Mouse (Mus musculus) retina, postnatal 7 days (tissue): Measurements from ENCODE around the gene Akt3.

Experiments
- DNase-seq: peaks from one replicate; pipeline ENCODE4 v3.0.0-alpha.2; 2012; ENCODE audit warnings: low read depth, low spot score

The Akt3 gene

DNA sequence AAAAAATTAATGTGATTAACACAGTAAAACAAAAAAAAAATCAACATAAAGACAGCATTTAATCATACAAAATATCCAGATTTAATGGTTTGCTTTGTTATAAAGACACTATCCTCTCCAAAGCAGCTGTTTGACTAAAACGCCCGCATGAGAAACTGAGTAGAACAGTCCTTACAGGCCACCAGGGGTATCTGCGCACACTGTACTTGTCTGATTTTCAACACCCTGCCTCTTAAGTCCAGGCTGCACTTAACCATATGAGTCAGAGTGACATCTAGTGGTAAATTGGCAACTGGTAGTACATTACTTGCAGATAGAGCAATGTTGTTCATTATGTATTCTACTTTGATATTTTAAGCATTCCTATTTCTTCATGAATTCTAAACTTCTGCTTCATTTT lies 69.3 kb downstream of the Akt3 start:
- peak; percentile 53 for DNase-seq

DNA sequence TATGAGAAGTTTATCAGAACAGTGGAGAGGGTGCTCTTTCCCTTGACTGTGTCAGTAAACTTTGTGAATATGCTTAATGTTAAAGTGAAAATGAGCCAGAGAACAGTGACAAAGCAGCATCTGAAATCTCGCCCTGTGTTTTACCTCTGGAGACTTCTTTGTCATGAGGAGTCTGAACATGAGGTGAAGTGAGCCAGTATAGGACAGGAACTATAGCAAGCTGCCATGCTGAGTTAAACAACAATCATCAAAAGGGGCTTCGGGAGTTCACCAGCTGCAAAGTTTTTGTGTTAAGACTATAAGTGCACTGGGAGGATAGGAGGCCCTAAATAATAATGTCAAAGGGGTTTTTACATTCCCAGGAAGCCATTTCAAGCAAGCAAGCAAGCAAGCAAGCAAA lies 71.3 kb downstream of the Akt3 start:
- DNase-seq, result no peak

DNA sequence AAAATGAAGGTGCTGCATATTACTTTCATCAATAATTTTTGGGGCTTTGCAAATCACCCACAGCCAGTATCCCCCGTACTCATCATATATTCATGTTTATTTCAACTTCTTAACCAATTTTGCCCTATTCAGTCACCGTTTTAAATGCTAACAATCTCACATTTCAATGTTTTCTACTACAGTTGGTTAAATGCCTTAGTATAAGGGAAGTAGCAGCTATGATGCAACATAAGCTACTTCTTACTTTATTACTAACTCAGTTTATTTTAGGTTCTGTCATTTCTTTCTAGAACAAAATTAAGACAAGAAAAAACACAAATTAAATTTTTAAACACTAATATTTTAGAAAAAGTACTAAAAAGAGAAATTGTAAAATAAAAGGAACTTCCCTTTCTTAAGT lies 78.4 kb downstream of the Akt3 start:
- no peak for DNase-seq

DNA sequence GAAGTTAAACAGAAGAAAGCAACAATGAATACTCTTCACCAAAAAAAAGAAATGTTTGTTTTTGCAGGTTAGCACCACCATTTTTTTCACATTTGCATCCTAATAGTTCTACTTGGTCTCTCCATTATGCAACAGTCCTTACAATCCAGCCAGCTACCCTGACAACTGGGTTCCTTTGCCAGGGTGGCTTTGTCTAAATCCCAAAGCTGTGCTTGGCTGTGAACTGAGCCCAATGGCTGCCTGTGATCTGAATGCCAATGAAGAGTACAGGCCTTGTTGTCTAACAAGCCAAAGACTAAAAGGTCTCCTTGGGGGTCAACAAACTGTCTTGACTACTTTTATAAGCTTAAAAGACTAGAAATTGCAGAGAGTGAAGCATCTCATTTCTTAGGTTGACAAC lies 82.6 kb downstream of the Akt3 start:
- no peak for DNase-seq

DNA sequence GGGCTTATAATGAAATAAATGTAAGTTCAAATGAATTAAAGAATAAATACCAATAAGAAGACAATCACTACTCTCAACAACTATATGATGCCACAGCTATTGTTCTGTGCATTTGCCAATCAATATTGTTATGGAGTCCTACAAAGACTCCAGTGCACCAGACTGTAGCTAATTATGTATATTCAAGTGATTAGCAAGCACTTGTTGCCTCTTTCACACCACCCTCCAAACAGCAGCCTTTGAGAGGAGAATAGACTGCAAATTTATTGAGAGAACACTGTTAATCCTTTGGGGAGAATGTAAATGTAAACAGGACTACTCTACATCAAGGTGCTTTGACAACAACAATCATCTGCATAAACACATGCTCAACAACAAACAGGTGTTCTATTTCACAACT lies 86.7 kb downstream of the Akt3 start:
- DNase-seq, result no peak

DNA sequence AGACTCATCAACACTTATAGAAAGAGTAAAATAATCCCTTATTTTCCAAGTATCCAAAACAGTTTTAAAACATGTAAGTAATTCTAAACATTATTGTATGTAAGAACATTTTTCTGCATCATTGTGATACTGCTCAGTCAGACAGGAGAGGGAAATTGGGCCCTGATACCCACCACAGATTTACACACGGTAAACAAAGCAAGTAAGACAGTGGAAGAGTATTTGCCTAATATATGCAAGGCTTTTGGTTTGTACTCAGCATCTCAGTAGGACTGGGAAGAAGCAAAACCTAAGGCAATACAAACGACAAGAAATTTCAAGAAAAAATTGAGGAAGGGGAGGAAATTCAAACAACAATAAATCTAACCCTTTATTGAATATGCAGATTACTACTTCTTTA lies 92.2 kb downstream of the Akt3 start:
- no peak for DNase-seq

DNA sequence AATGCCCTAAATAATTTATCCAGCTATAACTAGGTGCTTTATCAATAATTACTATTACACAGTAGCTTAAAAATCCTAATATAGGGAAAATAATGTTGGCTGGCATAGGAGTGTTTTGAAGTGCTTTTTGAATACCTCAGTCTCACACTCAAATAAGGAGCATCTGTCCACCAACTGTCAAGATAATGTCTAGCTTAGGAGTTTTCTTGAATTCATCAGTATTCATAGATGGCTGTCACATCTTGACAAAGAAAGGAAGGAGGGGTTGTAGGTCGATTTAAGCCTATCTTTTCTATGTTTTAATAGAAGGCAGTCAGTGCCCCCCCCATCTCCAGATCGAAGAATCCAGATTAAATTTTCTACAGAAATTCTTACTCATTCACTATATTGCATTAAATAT lies 92.7 kb downstream of the Akt3 start:
- DNase-seq, result no peak

DNA sequence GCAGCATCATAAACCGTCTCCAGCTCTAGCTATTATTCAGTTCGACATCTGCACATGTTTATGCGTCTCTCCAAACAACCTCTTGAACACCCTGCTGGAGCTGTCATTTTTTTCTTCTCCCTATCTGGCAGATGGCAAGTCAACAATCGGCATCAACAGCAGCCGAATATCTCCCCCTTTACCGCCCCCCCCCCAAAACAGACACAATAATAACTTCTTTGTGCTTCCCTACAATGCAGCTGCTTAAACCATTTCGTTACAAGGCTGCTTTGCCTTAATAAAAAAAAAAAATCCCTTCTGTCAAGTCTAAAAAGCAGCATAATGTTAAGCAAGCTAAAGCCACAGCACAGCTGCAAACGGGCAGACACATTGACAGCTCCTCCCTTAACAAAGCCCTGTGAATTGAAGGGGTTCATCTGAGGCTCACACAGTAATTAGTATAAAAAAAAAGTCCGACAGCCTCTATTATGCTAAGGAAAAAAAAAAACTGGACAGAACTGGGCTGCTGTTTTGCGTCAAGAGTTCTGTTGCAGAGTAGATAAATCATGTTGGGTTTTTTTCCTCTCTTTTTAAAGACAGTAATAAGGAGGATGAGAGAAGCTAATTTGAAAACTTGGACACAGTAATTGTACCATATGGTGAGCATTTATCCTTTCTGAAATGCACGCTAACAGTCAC lies 107.5 kb downstream of the Akt3 start:
- DNase-seq, result peak; percentile 8

DNA sequence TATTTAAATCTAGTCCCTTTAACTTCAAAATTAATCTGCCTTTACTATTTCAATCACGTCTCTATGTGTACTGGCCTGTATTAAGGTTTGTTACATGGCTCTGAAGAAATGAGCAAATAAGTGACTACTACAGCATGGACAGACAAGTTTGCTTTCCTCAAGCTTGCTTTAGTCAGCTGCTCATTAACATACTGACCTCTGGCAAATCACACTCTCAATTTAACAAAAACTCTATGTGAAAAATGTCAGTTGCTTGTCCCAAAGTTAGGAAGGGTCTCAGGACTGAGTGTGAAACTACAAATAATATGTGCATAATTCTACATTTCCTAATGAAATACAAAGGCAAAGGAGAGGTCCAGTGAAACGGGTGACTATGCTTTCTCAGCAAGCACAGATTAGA lies 109.3 kb downstream of the Akt3 start:
- DNase-seq, result no peak

DNA sequence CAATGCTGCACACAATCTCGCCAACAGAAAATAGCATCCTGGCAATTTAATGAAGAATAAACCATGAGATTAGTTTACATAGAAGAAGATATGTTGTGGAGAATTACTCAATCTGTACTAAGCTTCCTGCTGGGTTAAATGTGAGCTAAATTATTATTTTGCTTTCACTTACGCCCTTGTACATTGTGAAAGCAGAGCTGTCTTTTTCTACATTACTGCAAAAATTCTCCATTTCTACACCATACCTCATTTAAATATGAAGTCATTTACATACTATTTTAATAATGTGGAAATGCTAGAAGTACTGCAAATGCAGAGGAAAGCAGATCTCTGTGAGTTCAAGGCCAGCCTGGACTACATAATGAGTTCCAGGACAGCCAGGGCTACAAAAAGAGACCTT lies 116.5 kb downstream of the Akt3 start:
- no peak for DNase-seq

DNA sequence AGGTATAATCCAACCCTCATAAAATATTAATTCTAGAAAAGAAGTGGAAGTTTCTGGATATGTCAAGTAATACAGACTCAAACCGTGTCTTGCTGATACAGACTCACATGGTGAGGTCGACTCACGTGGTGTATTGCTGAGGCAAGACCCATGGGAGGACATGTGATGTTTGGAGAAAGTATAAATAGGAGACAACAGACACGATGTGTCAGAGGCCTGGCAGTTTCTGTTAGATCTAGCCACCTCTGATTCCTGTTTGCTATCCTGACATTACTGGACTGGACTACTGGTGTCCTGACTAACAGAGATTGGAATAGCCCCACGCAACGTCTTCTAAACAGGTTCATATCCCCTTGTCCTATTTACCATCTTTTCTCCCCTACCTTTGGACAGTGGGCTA lies 118.4 kb downstream of the Akt3 start:
- DNase-seq, result no peak

DNA sequence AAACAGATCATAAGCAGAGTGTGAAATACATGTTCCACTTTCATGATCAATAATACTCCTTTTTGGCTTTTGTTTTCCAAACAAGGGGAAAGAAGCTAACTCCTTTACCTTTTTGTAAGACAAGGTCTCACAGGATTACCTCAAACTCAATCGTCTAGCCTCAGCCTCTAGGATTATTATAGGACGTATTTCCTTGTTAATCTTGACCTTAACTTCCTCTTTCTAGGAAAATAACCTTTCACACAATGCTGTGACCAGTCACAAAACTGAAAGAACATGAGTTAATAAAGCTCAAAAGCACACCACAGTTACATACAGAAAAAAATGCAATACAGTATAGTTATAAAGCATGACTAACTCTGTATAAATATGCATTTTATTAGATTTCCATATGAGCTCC lies 126.5 kb downstream of the Akt3 start:
- DNase-seq, result no peak

DNA sequence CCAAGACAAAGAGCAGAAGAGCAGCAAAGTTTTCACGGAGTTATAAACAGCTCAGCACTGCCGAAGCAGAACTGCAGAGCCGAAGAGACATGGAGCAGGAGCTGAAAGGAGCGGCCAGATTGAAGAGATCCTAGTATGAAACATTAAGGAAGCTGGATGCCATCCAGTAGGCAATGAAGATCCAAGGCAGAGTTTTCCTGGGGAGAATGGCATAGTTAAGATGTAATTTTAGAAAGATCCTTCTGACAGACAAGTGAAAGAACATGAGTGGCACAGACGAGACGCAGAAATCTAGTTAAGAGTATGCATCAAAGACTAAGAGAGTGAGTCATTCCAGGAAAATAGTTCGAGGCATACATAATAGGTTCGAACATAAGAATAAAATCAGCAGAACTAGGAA lies 131.3 kb downstream of the Akt3 start:
- no peak for DNase-seq

DNA sequence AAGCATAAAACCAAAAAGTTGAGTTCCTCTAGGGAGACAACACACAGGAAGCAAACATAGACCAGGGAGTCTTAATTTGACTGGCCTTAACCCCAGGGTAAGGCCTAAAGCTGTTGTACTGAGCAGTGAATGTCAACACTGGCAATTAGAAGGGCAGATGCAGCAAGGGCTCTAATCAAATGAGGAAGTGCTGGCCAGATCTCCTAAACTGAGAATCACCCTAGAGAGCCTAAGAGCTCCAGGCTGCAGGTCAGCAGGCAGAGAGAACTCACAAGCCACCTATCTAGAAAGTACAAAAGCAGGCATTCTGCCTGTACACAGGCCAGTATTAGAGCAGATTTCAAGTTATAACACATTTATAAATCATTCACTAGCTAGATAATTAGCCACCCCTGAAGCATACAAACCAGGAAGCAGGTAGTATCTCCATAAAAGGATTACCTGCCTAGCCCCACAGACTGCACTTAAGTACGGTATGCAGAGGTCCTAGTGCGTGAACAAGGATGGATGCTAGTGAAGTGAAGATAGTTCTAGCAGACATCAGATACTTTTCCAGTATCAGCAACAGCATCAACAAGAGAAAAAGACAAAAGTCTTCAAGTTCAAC lies 147.2 kb downstream of the Akt3 start:
- DNase-seq, result no peak

DNA sequence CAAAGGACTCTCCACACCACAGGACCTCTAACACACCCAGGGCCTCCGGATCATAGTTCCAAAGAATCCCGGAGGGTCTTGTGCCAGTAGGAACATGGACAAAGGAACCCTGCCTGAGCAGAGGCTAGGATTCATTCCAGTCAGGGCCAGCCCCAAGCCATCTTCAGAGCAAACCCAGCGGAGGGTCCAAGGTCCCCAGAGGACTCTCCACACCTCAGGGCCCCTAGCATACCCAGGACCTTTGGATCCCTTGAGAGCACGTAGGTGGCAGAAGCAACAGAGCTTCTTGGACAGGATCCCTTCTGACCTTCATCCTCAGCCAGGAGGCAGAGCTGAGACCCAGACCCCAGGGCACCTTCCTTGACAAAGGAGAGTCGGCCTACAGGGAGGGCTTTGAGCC lies 167.5 kb downstream of the Akt3 start:
- no peak for DNase-seq

DNA sequence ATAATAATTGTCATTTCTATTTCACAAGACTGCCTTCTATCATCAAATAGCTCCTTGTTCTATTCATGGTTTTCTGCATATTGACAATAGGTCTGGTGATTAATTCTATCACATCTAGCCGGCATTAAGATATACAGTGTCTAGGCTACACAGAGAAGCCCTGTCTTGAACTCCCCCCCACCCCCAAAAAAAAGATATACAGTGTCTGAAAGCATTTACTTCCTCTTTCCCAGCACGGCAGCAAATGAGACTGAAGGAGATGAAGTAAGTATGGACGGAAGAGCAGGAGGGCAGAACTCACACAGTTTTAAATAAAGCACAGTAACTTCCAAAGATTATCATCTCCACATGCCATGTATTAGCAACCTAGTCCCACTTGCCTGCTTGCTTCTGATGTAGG lies 168.5 kb downstream of the Akt3 start:
- DNase-seq, result no peak

DNA sequence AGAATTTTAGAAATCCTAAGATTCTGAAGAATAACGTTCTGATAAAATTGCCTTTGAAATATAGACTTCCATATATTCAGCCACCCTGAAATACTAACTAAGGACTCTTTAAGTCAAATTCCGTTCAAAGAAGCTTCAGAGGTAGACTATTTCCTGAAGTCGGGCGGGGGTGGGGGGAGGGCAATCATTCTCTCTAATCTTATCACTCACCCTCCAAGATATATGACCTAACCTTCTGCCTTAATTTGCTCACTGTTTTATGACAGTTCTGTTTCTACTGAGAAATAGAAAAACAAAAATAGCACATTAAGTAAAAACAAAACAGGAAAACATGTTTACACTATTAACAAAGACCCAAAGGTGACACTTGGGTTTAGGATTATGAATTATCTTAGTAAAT lies 169.0 kb downstream of the Akt3 start:
- no peak for DNase-seq

DNA sequence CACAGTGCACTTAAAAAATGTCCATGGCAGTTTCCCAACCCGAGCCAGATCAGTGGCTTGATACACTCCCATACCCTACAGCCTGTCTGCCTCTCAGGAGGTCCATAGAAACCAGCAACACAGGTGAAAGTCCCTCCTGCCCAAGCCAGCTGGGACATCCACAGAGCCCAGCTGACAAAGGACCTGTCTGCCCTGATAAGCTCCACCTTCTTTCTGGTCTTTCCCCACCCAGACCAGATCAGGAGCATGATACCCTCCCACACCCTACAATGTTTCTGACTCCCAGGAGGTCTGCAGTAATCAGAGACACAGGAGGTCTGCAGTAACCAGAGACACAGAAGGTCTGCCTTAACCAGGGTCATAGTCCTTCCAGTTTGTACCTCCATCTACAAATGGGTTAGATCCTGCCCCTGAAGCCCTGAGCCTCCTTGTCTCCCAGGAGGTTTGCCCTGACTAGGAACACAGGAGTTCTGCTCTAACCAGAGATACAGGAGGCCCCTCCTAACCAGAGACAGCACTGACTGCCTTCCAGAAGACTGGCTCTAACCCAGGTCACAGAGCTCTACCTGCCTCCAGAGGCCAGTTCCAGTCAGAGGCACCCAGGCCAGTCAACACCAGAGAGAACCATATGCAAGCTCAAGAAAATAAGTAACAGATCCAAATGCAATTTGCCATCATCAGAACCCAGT lies 175.9 kb downstream of the Akt3 start:
- no peak for DNase-seq

DNA sequence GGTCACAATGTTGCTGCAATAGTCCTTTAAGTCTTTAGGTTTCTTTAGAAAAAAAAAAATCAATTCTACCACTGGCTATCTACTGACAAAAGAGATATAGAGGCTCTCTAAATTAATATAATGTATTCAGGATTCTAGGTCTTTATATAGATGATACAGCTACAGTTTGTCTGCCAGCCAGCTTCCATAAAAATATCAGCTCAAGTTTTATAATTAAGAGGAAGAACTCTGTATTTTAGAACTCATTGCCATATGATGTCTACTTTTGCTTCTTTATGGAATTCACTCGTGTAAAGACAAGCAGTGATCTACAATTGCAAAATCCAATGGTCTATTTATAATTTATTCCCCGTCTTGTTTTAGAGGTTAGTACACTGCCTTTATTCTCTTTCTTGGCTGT lies 188.8 kb downstream of the Akt3 start:
- DNase-seq, result no peak

DNA sequence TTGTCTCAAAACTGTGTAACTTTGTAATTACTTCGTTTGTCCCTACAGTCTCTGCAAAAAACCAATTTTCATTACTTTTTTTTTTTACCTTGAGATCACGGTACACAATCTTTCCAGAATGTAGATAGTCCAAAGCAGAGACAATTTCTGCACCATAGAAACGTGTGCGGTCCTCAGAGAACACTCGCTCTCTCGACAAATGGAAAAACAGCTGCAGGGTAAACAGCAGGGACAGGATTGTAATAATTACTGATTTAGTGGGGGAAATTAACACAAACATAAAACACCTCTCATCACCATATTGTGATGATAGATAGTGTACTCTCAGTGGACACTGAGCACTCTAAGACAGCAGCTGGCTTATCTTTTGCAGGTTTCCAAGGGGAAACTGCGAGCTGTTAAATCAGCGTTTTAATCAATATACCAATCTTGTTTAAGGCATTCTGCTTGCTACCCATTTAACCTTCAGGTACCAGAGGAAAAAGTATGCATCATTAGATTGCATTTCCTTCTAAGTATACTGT lies 190.8 kb downstream of the Akt3 start:
- DNase-seq, result no peak

DNA sequence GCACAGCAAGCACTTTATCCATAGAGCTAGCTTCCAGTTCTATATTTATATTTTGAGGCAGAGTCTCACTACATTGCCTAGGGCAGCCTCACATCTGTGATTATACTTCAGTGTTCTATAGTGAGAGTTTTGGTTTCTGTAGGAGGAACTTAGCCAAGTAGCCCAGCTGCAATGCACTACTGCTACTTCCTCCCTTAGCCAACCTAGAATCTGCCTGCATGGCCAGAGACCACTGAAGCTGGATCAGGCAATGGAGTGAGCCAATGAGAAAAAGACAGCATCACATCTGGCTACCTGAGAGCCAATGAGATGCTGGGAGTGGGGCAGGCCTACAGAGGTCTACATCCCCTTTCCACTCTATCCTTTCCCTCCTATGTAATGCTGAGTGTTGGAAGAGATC lies 192.3 kb downstream of the Akt3 start:
- DNase-seq, result no peak

DNA sequence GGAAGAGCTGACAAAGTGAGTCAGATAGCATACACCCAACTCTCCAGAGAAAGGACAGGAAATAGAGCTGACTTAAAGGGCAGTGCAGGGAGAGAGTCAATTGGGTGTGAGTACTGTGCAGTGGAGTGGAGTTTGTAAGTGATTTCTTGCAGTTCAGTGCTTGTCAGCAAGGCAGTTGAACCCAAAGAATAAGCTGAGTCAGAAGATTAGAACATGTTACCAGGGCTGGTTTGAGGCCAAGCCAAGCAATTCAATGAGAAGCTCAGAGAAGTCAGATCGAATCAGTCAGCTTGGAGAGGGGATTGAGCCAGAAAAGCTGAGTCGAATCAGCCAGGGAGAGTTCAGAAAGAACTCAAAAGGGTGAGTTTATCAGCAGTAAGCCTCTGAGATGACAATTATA lies 196.2 kb downstream of the Akt3 start:
- DNase-seq, result no peak

DNA sequence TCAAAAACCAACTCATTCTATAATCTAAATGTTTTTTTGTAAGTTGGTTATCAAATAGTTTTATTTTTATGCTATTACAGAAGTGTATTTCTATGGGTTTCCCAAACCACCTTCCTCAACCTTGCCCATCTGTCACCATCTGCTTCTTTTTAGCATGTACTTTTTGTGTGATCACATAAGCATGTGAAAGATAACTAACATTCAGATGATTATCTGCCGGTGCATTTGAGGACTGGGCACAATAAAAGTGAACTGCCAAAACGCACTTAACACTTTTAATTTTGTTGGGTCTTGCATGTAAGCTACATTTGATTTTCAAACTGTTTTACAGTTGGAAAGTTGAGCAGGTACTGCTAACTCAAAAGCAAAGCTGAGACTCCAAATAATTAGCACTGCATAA lies 203.1 kb downstream of the Akt3 start:
- no peak for DNase-seq
